Mouse (Mus musculus) olfactory bulb, adult 2 months (tissue): ENCODE measurements around the gene Rbm47.

ENCODE experiments used
- CTCF ChIP-seq: fragments of 200-500 bp; IDR thresholded peaks from 2 replicates; pipeline ENCODE4 v1.5.1; 2012; ENCODE audit warnings: low read depth, mild to moderate bottlenecking, low read length, moderate library complexity; ENCODE audit not compliant: insufficient read depth
- POLR2A ChIP-seq: fragments of 200-500 bp; IDR thresholded peaks from 2 replicates; pipeline ENCODE4 v1.6.1; 2012; ENCODE audit warnings: mild to moderate bottlenecking, low read depth, low read length, moderate library complexity; ENCODE audit not compliant: insufficient read depth

GRCm38 (mm10) chr5:66013999-66014398, 158.9 kb downstream of the Rbm47 start:
- TF ChIP-seq CTCF: no peak
- TF ChIP-seq POLR2A: no peak
